Mouse (Mus musculus) hindbrain, embryonic 13.5 days (tissue): ENCODE data around the gene Brd4. TPM values are rescaled to one million over a fixed set of nuclear protein-coding genes. Genes with fewer than 3 reads are reported as not detected.

Source experiments
- ATAC-seq: fragments of 200-750 bp; cut with Nextera tagmentation; 2 replicates; pipeline ENCODE4 v1.8.0; 2017; ENCODE audit warnings: moderate TSS enrichment; ENCODE audit not compliant: low FRiP score
- H3K27ac ChIP-seq: fragments of 300-500 bp; sonication (generic); 2 replicates; pipeline ENCODE4 v1.5.1; 2015; ENCODE audit warnings: inconsistent platforms, mild to moderate bottlenecking, moderate library complexity
- H3K27me3 ChIP-seq: fragments of 300-500 bp; sonication (generic); 2 replicates; pipeline ENCODE4 v1.6.1; 2015; ENCODE audit warnings: mild to moderate bottlenecking, inconsistent platforms
- H3K36me3 ChIP-seq: fragments of 300-500 bp; sonication (generic); 2 replicates; pipeline ENCODE4 v1.6.1; 2015; ENCODE audit warnings: mild to moderate bottlenecking, inconsistent platforms
- H3K4me1 ChIP-seq: fragments of 300-500 bp; sonication (generic); replicated peaks from 2 replicates; pipeline ENCODE4 v1.6.1; 2015; ENCODE audit warnings: inconsistent platforms
- H3K4me2 ChIP-seq: fragments of 300-500 bp; sonication (generic); 2 replicates; pipeline ENCODE4 v1.6.1; 2015; ENCODE audit warnings: inconsistent platforms, mild to moderate bottlenecking, moderate library complexity
- H3K4me3 ChIP-seq: fragments of 300-500 bp; sonication (generic); 2 replicates; pipeline ENCODE4 v1.5.1; 2015; ENCODE audit warnings: mild to moderate bottlenecking, inconsistent platforms
- H3K9ac ChIP-seq: fragments of 300-500 bp; sonication (generic); 2 replicates; pipeline ENCODE4 v1.6.1; 2015; ENCODE audit warnings: mild to moderate bottlenecking, inconsistent platforms
- H3K9me3 ChIP-seq: fragments of 300-500 bp; sonication (generic); 2 replicates; pipeline ENCODE4 v1.6.1; 2016; ENCODE audit warnings: inconsistent platforms
- WGBS: fragments of 180-500 bp; shearing (Covaris S2); methylation state at CpG from one replicate; pipeline ENCODE4 v1.1.7; 2015; 5-methylcytosine and 5-hydroxymethylcytosine counted together
- polyA plus RNA-seq: library from polyadenylated mRNA; unstranded; fragments of >200 nt; fragmentation: Nextera tagmentation; extraction: Ambion mirVana; gene quantifications from 2 replicates; pipeline ENCODE4 v1.2.1, GENCODE M21; 2015

Brd4 gene
- polyA plus RNA-seq, 1 experiment from 2014 or later = 83.9 TPM

GRCm38 (mm10) chr17:32209144-32209543, 75.4 kb downstream of the Brd4 start:
- Histone ChIP-seq H3K9ac (peak overlapping the region; percentile 19; the same call in 1 of the 2 replicates), H3K27ac (peak overlapping the region; percentile 40), H3K36me3 (peaks cover 95% of the 10 kb centered on the region), H3K4me1 (0 out of 2 replicates have a peak, but pooled peaks cover 19% of the 10 kb centered on the region), H3K27me3 (no peaks in the 10 kb centered on the region), H3K9me3 (no peaks in the 10 kb centered on the region), H3K4me3 (no peak overlapping the region), H3K4me2 (no peak overlapping the region)
- WGBS = 69% methylated on average over 6 of the region's 6 CpGs
- ATAC-seq = no peak

GRCm38 (mm10) chr17:32207586-32208245, 76.8 kb downstream of the Brd4 start:
- Histone ChIP-seq H3K9ac (no peak overlapping the region), H3K4me3 (no peak overlapping the region), H3K9me3 (no peaks in the 10 kb centered on the region), H3K27ac (peak overlapping the region; percentile 46), H3K4me1 (0 out of 2 replicates have a peak, but pooled peaks cover 19% of the 10 kb centered on the region), H3K4me2 (no peak overlapping the region), H3K27me3 (no peaks in the 10 kb centered on the region), H3K36me3 (peaks cover 95% of the 10 kb centered on the region)
- 80% methylated on average over 5 of the region's 5 CpGs for WGBS
- ATAC-seq = no peak

GRCm38 (mm10) chr17:32205345-32205744, 79.2 kb downstream of the Brd4 start:
- no peaks in the 10 kb centered on the region for H3K9me3 ChIP-seq
- H3K27ac ChIP-seq = no peak overlapping the region
- H3K4me2 ChIP-seq = no peak overlapping the region
- no peak overlapping the region for H3K9ac ChIP-seq
- H3K36me3 ChIP-seq = peaks cover 97% of the 10 kb centered on the region
- H3K4me3 ChIP-seq = no peak overlapping the region
- H3K4me1 ChIP-seq = 0 out of 2 replicates have a peak, but pooled peaks cover 15% of the 10 kb centered on the region
- whole genome bisulfite sequencing = 91% methylated on average over 3 of the region's 3 CpGs
- no peak for ATAC-seq
- H3K27me3 ChIP-seq = no peaks in the 10 kb centered on the region

DNA sequence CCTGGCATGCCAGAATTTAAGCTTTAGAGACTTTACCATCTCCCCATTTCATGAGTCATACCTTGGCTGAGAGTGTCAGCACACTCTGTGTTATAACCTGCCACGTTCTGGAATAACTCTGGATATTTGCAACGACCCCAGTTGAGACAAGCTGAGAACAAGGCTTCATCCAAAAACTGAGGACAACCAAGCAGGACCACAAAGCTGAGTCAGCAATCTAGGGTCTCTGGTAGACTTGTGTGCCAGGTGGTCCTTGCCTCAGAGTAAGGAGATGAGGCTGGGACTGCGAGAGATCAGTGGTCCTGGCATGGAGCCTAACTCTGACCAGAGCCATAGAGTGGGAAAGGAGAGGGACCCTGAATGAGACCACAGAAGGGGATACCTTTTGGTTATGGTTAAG, 81.5 kb downstream of the Brd4 start:
- Histone ChIP-seq H3K4me1 (no peaks in the 10 kb centered on the region), H3K4me3 (no peak overlapping the region), H3K27ac (no peak overlapping the region), H3K27me3 (no peaks in the 10 kb centered on the region), H3K4me2 (no peak overlapping the region), H3K9me3 (no peaks in the 10 kb centered on the region), H3K9ac (no peak overlapping the region), H3K36me3 (peaks cover 97% of the 10 kb centered on the region)
- 95% methylated on average over 3 of the region's 3 CpGs for WGBS
- ATAC-seq = no peak

DNA sequence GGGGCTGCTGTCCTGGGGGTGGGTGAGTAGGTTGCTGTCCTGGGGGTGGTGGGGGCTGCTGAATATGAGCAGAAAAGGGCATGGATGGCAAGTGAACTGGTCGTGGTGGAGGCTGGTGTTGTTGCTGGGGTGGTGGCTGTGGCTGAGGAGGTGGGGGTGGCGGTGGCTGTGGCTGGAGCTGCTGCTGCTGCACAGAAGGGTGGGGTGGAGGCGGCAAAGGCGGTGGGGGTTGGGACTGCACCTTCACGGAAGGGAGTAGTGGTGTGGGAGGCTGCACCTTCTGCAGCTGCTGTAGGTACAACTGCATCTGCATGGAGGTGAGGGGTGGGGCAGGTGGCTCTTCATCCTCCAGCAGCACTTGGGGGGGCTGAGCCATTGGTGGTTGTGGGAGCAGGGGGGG, 83.4 kb downstream of the Brd4 start:
- H3K27me3 ChIP-seq = no peaks in the 10 kb centered on the region
- no peak overlapping the region for H3K4me3 ChIP-seq
- no peaks in the 10 kb centered on the region for H3K9me3 ChIP-seq
- WGBS = 66% methylated on average over 4 of the region's 5 CpGs
- H3K9ac ChIP-seq = no peak overlapping the region
- no peak overlapping the region for H3K27ac ChIP-seq
- peaks cover 98% of the 10 kb centered on the region for H3K36me3 ChIP-seq
- no peaks in the 10 kb centered on the region for H3K4me1 ChIP-seq
- no peak for ATAC-seq
- H3K4me2 ChIP-seq = no peak overlapping the region

DNA sequence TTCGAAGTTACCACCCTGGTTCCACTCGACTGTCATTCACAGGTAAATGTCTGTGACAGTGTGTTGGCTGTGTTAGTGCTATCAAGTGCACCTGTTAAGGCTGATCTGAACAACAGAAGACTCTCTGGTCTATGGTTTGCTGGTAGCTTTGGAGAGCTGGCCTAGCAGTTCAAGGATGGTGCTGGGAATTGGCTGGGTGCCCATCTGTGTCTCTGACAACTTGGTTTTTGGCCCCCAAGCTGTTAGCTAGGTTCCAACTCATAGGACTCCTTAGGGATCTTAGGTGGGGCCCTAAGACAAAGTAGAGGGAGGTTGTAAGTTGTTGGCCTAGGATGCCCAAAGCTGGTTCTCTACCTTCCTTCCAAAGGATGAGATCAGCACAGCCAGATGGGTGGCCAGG, 84.7 kb downstream of the Brd4 start:
- no peaks in the 10 kb centered on the region for H3K27me3 ChIP-seq
- H3K4me3 ChIP-seq = no peak overlapping the region
- no peaks in the 10 kb centered on the region for H3K4me1 ChIP-seq
- peaks cover 97% of the 10 kb centered on the region for H3K36me3 ChIP-seq
- WGBS = 94% methylated on average over 2 of the region's 2 CpGs
- H3K27ac ChIP-seq = no peak overlapping the region
- no peak overlapping the region for H3K4me2 ChIP-seq
- no peak overlapping the region for H3K9ac ChIP-seq
- no peak for ATAC-seq
- no peaks in the 10 kb centered on the region for H3K9me3 ChIP-seq

DNA sequence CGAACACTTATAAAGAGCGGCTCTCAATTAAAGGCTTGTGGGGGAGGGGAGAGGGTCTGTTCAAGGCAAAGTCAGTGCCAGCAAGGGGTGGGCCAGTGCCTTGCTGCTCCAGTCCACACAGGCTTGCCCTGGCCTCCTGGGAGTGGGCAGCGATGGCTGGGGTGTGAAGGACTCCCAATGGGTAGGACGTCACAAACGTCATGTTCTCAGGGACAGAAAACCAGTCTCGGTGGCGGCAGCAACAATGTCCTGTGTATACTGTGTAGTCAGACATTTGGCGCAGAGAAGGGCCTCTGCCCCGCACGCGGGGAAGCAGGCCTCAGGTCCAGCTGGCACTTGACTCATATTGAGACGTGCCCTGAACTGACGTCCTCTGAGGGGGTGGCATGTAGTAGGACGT, 87.4 kb downstream of the Brd4 start:
- Histone ChIP-seq H3K27ac (no peak overlapping the region), H3K9ac (no peak overlapping the region), H3K4me2 (no peak overlapping the region), H3K9me3 (no peaks in the 10 kb centered on the region), H3K4me1 (no peaks in the 10 kb centered on the region), H3K27me3 (no peaks in the 10 kb centered on the region), H3K4me3 (no peak overlapping the region), H3K36me3 (peaks cover 71% of the 10 kb centered on the region)
- WGBS = 75% methylated on average over 14 of the region's 14 CpGs
- ATAC-seq = 0 out of 2 replicates have a peak, but pooled peaks have one; percentile 33

GRCm38 (mm10) chr17:32195725-32196124, 88.8 kb downstream of the Brd4 start:
- Histone ChIP-seq H3K4me3 (no peak overlapping the region), H3K27ac (no peak overlapping the region), H3K27me3 (no peaks in the 10 kb centered on the region), H3K9me3 (no peaks in the 10 kb centered on the region), H3K36me3 (peaks cover 56% of the 10 kb centered on the region), H3K9ac (no peak overlapping the region), H3K4me2 (no peak overlapping the region), H3K4me1 (no peaks in the 10 kb centered on the region)
- 95% methylated on average over 5 of the region's 5 CpGs for WGBS
- no peak for ATAC-seq

- ATAC-seq = no peak
- peaks cover 26% of the 10 kb centered on the region for H3K27me3 ChIP-seq
- H3K27ac ChIP-seq = no peak overlapping the region
- no peak overlapping the region for H3K4me2 ChIP-seq
- H3K4me3 ChIP-seq = no peak overlapping the region
- no peak overlapping the region for H3K9ac ChIP-seq
- WGBS = 79% methylated on average over 5 of the region's 5 CpGs
- peaks cover 17% of the 10 kb centered on the region for H3K4me1 ChIP-seq
- peaks cover 29% of the 10 kb centered on the region for H3K36me3 ChIP-seq
- H3K9me3 ChIP-seq = no peaks in the 10 kb centered on the region
Measured at GRCm38 (mm10) chr17:32193010-32193409, 91.5 kb downstream of the Brd4 start.

GRCm38 (mm10) chr17:32189850-32190249, 94.7 kb downstream of the Brd4 start:
- WGBS = 12% methylated on average over 5 of the region's 5 CpGs
- Histone ChIP-seq H3K4me3 (no peak overlapping the region), H3K9me3 (no peaks in the 10 kb centered on the region), H3K4me2 (peak overlapping the region; percentile 76; the same call in 1 of the 2 replicates), H3K27me3 (peaks cover 26% of the 10 kb centered on the region), H3K9ac (no peak overlapping the region), H3K4me1 (peaks cover 17% of the 10 kb centered on the region), H3K36me3 (no peaks in the 10 kb centered on the region), H3K27ac (no peak overlapping the region)
- no peak for ATAC-seq

DNA sequence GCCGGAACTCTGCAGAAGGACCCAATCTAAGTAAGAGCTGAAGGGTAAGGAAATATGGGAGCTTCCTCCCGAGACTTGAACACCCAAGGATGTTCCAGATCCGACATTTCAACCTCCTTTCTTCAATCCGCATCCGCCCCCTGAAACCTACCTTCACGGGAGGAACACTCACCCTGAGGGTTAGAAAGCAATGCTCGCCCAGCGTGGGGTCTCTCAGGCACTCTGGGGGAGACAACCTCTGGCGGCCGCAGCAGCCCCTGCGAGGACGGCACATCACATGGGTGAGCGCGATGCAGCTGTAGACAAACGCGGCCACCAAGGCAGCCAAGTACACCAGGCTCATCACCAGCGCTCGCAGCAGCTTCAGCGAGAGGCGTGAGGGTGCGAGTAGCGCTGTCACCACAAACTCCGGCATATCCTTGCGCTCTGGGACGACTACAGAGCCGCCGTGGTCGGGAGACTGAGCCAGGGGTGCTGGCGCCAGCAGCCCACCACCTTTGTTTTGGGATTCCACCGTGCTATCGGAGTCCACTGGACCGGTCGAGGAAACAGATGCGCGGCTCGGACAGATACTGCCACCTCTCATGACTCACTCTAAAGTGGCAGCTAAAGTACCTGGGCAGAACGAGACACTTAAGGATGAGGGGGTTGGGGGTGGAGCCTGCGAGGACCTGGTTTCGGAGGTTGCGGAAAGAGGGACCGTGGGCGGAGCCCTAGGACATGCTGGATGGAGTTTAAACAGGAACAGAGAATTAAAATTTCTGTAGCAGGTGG, 95.5 kb downstream of the Brd4 start, which contains the start of gene Ephx3:
Gene Ephx3, minus strand, starts transcription at position 687 of the 774 bp plus-strand sequence.
- WGBS = 6% methylated on average over 42 of the region's 42 CpGs
- peak within 1 kb of the TSS; percentile 63 for H3K9ac ChIP-seq
- H3K4me1 ChIP-seq = peaks cover 17% of the 10 kb centered on the region
- H3K4me2 ChIP-seq = peak within 1 kb of the TSS; percentile 76
- H3K4me3 ChIP-seq = peak within 1 kb of the TSS; percentile 39
- no peak within 1 kb of the TSS for H3K27ac ChIP-seq
- H3K36me3 ChIP-seq = no peaks in the 10 kb centered on the region
- no peaks in the 10 kb centered on the region for H3K9me3 ChIP-seq
- peak; percentile 69; the same call in 1 of the 2 replicates for ATAC-seq
- H3K27me3 ChIP-seq = peaks cover 26% of the 10 kb centered on the region

DNA sequence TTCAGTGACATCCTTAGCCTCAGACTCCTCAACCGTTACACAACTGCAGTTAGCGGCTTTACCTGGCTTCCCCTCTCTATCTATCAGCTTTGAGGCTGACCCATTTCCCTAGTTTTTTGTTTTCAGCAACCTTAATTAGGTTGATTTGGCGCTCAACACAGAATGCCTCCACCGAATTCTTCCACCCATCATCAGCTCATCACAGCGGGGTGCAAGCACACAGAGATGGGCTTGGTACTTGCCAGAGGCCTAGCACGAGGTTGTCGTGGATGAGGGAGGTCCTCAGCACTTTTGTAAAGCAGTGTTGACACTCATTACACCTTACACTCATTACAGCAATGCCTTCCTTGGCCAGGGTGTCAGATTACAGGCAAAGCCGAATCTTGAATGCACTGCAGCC, 101.5 kb downstream of the Brd4 start:
- no peak overlapping the region for H3K9ac ChIP-seq
- H3K4me2 ChIP-seq = no peak overlapping the region
- 32% methylated on average over 8 of the region's 8 CpGs for WGBS
- H3K4me1 ChIP-seq = peaks cover 25% of the 10 kb centered on the region
- no peaks in the 10 kb centered on the region for H3K36me3 ChIP-seq
- no peak overlapping the region for H3K27ac ChIP-seq
- H3K27me3 ChIP-seq = peaks cover under 1% of the 10 kb centered on the region; the same call in 1 of the 2 replicates
- H3K4me3 ChIP-seq = no peak overlapping the region
- ATAC-seq = no peak
- no peaks in the 10 kb centered on the region for H3K9me3 ChIP-seq
